Mouse (Mus musculus) megakaryocyte, adult 5-6 weeks (primary cell): ENCODE data around the gene Spp2. TPM values are rescaled to one million over a fixed set of nuclear protein-coding genes. Genes with fewer than 3 reads are reported as not detected.

Experiments
- ATAC-seq: 2 replicates; pipeline ENCODE4 v1.8.0; 2016; ENCODE audit warnings: mild to moderate bottlenecking, inconsistent platforms; ENCODE audit not compliant: poor library complexity, severe bottlenecking
- total RNA-seq, 2 experiments: library from RNA; stranded (forward) in 1 of 2; stranded (reverse) in 1 of 2; fragments of 153-499, 151-499 nt in 1 of 2; fragments of 221-1000, 200-1000 nt in 1 of 2; gene quantifications; 2 replicates each; pipeline versions ENCODE4 v1.2.3 to v1.2.4; 2015 to 2017

Gene Spp2
- total RNA-seq (2015) = not detected in 2 replicates
- total RNA-seq (2017) = not detected in 2 replicates

DNA sequence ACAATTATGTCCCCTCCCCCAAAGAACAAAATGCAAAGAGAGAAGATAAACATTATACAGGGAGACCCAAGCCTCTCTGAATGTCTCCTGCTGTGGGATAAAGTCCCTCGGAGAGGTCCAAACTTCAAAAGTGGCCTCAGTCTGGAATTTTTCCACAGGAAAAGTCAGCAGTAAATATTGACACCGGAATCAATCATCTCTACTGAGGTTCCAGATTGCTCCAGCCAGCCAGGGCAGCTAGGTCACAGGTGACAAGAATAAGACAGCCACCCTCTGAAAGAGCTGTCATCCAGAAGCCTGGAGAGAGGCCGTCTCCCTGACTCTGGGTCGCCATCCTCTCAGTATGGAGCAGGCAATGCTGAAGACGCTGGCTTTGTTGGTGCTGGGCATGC is at the start of gene Spp2:
Spp2 (plus strand) TSS at position 155 of the 392 bp plus-strand sequence.
- ATAC-seq = no peak

DNA sequence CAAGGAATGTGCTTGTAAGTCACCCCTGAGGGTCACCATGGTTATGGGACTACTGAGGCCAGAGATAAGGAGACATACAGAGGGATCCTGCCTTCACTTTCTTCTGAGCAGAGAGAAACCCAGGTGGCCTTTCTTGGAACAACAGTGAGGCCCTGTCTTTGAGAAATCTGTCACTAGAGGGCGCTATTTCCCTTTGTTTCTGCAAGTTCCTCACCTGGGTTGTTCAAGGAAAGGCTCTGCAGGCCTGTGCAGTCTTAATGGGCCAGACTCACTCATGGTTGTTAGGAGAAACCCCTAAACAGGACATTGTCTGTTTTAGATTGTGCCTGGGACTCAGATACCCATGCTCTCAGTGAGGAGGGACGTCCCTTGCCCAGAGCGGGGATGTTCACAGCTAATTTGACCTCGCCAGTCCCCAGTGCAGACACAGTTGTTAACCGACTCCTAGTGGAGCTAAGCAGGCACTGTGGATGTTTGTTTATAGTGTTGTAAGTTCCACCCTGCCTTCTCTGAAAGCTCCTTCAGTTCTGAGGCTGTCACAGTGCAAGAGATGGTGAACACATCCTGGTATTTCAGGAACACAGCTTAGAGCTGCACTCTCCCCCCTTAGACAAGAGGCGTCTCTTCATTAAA is 49.2 kb upstream of the Spp2 start:
- no peak for ATAC-seq

DNA sequence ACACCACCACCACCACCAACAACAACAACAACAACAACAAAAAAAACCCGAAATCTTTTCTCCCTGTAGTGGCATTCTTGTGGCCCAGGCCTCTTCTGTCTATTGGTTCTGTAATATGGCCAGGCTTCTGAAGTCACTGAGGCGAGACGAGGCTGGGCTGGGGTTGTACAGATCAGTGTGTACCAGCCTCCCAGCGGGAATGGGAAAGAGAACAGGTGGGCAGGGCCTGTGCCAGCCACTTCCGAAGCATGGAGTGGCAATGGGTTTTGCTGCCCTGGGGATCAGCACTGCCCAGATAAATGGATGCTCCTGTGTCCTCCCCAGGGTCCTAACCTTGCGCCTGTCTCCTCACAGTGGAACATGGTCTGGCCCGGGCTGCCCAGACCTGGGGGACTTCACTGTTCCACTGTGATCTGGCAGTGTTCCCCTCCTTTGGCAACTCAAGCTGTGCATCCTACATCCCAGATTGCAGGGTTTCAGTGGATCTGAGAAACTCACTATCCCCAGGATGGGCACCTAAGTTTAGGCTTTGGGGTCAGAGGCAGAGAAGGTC is 48.6 kb upstream of the Spp2 start:
- no peak for ATAC-seq

DNA sequence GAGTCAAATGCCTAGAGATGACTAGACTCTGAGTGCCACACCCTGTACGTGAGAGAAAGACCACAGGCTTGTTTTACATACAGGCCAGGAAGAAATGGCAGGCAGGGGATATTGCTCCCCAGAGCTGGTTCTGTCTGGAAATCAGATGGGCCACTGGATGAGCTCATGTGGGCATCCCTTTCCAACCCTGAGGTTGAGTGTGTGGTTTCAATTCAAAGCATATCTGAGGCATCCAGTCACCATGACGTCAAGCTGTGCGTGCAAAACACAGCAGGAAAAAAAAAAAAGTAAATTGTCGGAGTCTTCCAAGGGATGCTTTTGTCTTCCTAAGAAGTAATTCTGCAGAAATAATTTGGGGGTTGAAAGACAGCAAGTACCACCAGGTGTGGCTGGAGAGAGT is 45.7 kb upstream of the Spp2 start:
- no peak for ATAC-seq

DNA sequence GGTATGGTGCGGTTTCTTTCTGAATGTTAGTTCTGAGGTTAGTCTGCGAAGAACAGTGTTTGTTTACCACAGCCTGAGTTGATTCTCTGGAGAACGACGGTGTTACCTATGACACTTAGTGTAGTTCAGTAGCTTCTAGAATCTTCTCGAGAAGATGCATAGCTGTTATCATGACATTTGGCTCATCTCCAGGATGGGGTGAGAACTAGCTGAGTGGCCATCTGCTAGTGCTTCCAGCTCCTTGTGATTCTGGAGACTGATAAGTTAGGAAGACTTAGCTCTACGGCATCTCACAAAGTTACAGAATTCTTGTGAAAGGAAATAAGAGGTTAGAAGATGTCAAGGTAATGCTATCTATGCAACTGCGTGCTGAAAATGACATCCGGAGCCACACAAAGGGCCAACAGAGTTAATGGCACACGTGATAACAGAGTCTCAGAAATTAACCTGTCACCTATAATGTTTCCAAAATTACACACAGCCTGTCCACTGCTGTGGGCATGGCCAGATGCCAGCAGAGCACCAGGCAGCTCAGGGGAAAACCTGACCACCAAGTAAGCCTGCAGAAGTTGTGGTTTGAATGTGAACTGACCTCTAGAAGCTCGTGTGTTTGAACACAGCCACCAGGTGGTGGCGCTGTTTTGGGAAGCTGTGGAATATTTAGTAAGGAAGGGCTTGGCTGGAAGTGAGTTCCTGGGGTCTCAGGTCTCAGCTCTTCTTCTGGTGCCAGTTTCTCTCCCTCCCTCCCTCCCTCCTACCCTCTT is 39.7 kb upstream of the Spp2 start:
- no peak for ATAC-seq

DNA sequence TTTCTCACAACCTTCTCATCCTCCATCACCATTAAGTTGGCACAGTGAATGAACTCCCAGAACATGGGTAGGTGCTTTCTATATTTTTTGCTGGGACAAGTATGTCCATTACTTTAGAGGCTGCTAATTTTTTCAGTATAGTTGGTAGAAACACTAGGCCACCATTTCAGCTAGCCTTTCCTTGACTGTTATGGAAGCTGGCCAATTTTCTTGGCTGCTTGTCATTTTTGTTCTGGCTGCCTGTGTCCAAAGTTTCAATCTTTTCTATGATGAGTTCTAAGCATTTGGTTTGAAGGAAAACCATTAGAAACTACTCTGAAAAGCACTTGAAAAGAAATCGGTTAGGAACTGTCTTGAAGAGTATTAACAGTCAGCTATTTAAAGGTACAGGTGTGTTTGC is 28.3 kb upstream of the Spp2 start:
- no peak for ATAC-seq

DNA sequence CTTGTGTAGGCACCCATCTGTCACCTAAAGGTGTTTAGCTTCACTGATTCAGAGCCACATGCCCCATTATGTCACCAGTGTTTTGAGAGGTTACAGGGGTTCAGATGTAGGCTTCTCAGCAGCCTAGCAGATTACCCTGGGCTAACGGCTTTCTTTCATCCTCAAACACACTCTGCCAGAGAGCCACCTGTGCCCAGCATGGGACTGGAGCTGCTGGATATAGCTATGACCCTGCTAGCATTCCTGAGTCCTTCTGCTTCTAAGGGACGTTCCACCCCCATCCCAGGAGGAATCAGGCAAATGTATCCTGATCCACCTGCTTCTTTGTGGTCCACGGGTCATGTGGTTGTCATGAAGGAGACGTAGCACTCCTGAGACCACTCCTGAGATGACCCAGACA is 15.1 kb upstream of the Spp2 start:
- no peak for ATAC-seq

DNA sequence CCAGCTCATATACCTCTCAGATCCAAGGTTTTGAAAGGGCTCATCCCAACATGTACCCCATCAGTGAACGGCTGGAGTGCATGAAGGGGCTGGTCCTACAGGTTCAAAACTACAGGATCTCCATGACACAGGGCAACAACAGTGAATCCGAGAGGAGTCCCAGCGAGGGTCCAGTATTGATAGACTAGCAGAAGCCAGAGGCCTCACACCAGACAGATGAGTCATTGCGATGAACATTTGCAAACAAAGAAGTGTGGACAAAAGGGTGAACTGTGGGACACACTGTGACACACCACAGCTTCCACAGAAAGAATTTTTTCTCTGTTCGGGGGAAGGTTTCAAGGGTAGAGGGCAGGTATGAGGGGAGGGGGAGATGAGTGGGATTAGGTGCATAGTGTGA is 13.4 kb upstream of the Spp2 start:
- no peak for ATAC-seq

DNA sequence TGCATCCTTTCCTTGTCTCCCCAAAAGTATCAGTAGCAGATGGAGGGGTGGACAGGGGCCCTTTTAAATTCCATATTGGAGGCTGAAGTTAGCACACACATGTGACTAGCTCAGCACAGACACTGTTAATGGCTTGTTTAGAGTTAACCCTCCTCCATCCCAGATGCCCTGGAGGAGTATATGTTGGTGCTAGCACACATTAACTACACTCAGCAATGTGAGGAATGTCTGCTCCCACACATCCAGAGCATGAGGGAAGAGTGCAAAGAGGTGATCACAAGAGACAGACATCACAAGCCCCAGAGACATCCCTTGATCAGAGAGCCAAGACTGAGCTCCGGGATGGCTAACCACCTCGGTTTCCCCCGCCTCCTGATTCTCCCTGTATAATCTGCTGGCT is 3.4 kb upstream of the Spp2 start:
- ATAC-seq = no peak

DNA sequence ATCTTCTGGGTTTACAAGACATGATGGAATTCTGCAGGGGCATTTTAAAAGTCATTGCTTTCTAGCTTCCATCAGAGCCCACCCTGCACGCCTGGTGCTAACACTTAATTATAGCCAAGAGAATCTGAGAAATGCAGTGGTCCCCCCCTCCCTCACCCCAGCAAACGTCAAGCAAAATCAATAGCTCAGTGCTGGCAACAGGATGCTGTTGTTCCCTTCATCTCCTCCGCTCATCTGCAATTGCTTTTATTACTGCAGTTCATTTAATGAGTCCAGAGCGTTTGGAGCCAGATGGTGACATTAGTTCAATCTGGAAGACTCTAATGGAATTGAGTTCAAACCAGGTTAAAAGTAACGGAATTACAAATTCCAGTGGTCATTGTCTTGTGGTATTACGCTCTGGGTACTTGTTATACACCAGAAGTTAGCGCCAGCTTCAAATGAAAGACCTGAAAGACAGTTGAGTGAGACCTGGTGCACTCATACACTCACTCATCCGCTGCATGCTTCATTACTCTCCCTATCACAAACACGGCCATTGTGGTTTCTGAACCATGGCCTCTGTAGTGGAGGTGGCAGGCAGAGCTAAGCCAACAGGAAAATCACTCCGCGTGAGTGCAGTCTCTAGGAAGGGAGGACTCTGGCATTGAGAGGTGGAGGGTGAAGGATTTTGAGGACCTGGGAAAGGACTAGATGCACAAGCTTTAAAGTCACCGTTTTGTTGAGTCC is 519 bp upstream of the Spp2 start:
- no peak for ATAC-seq

DNA sequence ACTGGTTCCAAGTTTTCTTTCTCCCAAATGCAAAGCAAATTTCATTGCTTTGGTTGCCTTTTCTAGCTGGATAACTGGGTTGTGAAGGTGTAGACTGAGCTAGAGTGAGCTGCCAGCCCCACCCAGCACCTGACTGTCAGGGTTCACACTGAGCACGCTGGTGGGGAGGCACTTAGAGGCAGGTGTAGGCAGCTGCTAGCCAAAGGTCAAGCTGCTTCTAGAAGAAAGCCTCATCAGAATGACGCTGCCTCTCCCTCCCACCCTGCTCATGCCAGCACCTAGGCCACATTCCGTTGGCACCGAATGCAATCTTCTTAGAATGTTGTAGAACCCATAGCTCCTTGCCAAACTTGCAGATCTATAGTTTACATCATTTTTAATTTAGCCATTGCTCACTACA is 1.6 kb downstream of the Spp2 start:
- ATAC-seq = no peak

DNA sequence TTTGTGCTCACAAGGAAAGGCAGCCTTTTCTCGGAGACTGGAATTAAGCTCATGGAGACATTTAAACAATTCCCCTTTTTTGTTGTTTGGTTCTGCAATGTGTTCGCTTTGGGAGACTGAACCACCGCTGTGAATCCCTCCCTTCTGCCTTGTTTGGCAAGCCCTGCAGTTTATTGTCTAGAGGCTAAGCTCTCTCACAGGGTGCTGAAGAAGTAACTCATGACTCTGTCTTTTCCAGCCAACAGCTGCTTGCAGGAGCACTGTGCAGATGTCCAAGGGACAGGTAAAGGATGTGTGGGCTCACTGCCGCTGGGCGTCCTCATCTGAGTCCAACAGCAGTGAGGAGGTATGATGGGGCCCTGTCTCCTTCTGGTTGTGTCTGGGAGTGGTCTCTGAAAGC is 5.3 kb downstream of the Spp2 start:
- ATAC-seq = no peak

DNA sequence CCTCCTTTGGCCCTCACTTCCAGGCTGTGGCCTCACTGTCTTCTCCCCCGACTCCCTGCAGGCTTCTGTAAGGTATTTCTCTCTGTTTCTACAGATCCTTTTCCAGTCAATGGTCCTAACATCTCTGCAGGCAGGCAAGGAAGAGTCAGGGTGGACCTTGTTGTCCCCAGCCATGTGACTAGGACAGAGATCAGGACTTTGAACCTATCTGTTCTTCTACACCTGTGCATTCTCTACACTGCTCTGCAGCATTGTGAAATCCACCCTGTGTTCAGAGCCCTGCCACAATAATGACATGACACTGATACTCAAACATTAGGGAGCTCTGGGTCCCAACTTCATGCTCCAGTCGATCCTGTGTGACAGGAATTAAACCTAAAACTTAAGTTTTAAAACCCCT is 12.2 kb downstream of the Spp2 start:
- ATAC-seq = no peak

DNA sequence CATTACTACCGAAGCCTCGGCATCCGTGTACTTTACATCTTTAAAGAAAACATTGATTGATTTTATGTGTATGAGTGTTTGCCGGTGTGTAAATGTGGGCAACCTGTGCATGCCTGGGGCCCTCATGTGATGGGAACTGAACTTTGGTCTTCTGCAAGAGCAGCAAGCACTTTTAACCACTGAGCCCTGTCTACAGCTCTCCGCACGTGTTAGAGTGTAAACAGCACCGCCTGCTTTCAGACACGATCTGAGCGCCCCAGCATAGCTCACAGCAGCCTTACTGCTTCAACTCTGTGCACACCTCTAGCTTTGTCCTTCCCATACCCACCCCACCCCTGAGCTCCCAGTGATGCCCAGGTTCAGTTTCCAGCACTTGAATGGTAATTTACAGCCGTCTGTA is 15.3 kb downstream of the Spp2 start:
- no peak for ATAC-seq

DNA sequence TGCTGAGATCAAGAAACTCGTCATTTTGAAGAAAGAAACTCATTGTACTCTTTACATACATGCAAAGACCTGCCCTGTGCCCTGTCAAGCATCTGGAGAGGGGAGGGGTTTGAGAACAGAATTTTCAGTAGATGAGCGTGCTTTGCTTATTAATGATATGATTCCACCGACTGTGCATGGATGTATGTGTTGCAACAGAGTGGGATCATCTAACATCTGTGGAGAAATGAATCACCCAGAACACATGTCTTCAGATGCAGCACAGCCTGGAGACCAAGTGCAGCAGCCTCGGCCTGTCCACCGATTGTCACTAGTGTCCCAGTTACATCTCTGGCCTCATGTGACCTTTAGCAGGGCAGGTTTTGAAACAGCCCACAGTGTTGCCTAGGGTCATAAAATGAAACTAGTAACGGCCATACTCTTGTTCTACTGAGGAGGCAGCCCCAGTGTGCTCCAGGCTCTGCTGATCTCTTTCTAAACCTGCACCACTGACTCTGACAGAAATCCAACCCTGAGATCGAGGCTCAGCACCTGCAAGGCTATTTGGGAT is 16.2 kb downstream of the Spp2 start:
- no peak for ATAC-seq

DNA sequence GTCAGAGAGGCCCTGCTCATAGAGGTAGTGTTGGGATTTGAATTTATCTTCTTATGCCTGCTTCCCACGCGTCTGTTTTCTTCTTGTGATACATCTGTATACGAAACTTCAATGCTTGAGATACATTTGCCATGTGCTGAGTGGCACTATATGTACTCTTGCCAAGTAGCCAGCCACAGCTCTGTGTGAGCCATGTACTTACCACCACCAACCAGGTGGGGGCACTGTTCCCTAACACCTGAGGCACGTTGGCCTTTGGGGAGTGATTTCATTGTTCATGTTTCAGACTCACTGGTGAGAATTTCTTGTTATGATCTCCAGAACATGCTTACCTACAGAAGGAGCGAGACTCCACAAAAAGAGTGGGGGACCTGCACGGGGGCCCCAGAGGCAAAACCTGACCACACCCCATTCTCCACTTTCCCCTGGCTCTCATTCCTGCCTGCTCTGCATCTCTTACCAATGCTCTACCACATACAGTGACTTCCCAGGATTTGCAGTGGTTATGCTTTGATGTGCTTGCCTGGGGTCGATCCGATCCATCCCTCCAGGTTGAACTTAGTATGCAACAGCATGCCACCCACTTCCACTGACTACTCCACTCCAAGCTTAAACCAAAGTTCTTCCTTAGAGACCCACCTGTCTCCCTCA is 18.0 kb downstream of the Spp2 start:
- peak; percentile 92 for ATAC-seq

DNA sequence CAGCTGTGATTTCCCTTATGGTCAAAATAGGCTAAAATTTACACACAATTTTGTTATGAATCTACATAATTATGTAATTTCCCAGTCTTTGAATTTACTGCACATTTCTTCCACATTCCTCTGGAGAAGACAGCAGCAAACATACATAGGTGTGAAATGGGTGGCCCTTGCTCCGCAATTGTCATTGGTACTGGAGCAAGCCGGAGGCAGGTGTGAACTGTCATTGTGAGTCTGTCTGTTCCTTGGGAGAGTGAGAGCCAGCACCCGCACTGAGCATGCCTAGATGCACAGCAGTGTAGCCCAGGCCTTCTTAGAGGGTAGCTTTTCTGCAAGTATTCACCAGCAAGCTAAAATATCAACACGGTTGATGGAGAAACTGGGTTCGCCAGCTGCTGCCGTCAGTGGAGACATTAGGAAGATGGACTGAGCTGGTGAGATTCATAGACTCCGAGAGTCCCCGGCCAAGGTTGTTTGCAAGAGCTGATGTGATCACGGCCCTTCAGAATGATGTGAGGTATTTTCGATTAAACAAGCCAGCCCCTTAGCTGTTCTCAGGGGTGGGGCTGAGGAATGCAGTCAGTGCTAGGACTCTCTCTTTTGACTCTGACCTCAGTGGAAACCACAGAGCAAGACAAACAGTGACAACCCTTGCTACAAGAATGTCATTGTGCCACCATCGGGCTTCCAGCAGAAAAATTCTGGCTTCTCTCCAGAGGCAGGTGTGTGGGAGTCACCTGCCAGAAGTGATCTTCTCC is 21.4 kb downstream of the Spp2 start:
- ATAC-seq = no peak

DNA sequence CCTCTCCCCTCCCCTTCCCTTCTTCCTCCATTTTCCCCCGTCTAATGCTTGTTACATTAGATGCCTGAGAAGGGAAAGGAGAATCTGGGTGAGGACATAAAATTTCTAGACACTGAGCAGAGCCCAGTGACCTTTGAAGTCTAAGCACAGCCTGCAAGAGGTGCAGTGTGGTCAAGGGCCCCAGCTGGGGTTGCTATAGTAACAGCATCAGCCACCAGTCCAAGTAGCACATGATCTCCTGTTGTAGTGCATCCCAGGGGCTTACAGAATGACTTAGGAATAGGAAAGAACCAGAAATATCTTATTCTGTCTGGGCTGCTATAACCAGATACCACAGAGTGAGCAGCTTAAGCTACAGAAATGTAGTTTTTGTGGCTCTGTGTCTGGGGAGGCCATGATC is 22.7 kb downstream of the Spp2 start:
- no peak for ATAC-seq

DNA sequence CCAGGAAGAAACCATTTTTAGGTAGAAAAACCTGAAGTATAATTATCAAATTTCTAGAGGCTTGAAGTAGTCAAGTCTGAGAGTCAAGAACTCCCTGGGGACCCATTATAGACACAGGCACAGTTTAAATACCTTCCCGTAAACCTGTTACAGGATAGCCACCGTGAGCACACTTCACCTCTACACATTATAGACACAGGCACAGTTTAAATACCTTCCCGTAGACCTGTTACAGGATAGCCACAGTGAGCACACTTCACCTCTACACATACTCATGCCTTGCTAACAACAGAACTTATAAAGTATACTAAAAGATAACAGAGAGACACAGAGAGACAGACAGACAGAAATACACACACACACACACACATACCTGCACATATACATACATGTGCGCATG is 24.5 kb downstream of the Spp2 start:
- ATAC-seq = no peak

DNA sequence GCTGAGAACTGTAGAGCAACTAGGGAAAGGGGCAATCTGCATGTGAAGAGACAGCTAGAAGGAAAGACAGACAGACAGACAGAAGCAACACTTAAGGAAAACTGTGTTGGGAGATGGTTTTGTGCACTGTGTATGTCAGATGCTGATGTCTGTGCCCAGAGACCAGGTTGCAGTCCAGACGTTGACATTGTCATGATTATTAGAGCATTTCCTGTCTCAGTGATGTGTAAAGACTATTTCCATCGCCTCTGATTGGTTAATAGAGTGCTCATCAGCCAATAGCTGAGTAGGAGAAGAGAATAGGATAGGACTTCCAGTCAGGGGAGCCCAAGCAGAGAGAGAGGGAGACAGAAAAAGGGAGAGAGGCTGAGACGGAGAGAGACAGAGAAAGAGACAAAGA is 25.8 kb downstream of the Spp2 start:
- ATAC-seq = no peak
